Mouse (Mus musculus) forelimb bud, embryonic 11.5 days (tissue): Measurements from ENCODE around the gene Mapk8.
"Not testable (repeated sequence)": the region's sequence is repeated elsewhere in the genome, so short reads cannot be mapped to it uniquely, and the experiment has no call there.

Experiments
- DNase-seq: peaks from one replicate; pipeline ENCODE4 v3.0.0-alpha.2; 2012; ENCODE audit warnings: low read depth, low spot score

Mapk8 gene

GRCm38 (mm10) chr14:33447027-33447569 is at the start of gene Mapk8:
Gene Mapk8, minus strand, starts transcription at chr14:33447158.
- DNase-seq = peak; percentile 94

DNA sequence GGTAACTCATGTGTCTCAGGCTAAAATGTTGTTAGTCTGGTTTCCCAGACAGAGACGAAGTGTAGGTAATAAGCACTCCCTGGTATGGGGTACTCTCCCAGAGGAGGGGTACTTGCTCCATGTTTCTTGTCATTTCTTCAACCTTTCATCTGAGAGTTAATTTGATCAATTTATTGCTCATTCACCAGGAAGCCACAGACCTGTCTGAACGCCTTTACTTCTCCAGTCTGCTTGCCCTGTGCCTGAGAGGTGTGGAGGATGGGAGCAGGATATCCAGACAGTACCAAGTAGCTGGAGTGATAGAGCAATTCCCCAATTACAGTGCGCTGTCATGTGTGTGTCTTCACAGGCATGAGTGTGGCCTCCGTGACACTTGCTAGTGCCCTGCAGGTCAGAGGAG is 48.3 kb upstream of the Mapk8 start:
- no peak for DNase-seq

DNA sequence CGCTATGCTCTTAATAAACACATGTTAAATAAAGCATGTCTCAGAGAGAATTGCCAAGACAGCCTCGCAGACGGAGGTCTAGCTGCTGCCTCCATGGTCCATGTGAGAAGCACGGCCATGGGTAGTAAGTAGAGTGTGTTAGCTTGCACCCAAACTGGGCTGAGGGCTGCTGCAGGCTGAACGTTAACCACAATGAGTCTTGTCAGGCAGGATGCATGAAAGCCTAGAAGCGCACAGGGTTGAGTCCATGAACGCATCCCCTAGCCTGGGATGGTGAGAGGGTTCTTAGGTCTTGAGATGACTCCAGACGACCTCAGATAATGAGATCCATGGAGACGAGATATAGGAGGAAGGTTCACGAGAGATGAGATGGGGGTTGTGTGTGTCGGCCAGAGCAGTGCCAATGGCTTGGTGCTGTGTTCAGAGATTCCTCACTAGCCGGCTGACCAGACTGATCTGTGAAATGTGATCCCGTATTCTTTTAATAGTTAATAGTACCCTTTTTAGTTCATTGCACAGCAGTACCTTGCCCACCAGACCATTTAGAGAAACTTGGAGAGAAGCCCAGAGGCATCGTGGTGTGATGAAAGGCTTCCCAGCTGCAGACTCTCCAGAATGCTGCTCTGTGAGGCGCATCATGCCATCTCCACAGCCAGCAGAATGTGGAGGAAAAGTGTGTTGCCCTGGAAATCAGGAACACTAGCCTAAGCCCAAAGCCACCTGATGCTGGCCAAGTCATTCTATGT is 41.0 kb upstream of the Mapk8 start:
- DNase-seq = no peak

DNA sequence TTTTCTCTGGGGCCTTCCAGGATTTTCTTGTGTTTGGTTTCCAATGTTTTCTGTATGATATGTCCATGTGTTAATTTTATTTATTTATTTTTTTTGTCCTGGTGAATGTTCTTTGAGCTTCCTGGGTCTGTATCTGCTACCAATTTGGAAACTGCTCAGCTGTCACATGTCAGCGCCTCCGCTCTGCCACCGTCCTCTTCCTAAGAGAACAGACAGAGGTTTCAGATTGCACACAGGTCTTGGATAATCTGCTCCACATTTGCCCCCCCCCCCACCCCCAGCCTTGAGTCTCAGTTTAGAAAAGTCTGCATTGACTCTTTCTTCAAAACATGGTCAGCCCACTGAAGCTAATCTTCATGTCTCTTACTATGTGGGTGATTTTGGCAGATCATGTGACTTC is 35.0 kb upstream of the Mapk8 start:
- DNase-seq = no peak

DNA sequence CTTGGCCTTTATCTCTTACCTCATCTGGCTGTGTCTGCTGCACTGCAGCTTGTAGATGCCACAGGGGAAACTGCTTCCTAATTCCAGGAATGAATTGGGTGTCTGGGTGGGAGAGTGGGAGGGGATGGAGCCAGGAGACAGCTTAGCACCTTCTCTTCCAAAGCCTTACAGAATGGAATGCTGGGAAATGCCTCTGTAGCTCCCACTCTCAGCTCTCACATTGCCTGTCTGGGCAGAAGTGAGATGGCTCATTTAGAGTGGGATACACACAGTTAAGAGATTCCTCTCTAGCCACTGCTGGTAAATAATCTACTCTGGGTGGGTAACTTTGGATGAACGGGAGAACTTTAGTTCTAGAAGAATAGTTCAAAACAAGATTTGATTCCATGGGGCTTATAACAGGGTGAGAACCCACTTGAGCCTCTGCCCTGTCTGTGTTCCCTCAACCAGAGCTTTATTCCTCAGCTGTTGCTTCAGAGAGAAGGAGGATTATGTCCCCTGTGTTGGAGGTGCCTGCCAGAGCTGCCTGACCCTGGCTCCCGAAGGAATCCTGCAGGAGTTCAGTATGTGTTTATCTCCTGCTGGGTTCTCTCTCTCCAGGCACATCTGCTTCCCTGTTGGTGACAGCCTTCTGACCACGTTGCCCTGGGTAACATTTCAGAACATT is 29.3 kb upstream of the Mapk8 start:
- no peak for DNase-seq

DNA sequence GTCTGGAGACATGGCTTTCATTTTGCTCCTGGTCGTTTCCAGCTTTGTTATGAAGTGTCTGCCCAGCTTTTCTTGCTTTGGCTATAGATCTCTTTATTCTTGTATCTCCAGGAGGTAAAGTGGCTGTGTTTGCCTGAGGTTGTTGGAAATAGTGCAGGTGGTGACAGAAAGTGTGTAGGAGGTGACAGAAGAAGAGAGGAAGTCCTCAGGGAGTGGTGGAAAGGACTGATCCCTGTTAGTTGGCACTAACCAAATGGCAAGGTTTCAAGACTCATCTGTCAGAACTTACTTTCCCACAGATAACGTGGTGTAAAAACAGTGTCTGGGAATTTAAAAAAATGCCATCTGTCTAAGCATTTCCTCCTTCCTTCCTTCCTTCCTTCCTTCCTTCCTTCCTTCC is 27.5 kb upstream of the Mapk8 start:
- no peak for DNase-seq

GRCm38 (mm10) chr14:33471331-33471730 is 24.4 kb upstream of the Mapk8 start, which contains the start of gene Frmpd2:
Gene Frmpd2, plus strand, starts transcription at chr14:33471696.
- no peak for DNase-seq

GRCm38 (mm10) chr14:33467766-33468165 is 20.8 kb upstream of the Mapk8 start:
- peak; percentile 83 for DNase-seq

GRCm38 (mm10) chr14:33463658-33464057 is 16.7 kb upstream of the Mapk8 start:
- no peak for DNase-seq

DNA sequence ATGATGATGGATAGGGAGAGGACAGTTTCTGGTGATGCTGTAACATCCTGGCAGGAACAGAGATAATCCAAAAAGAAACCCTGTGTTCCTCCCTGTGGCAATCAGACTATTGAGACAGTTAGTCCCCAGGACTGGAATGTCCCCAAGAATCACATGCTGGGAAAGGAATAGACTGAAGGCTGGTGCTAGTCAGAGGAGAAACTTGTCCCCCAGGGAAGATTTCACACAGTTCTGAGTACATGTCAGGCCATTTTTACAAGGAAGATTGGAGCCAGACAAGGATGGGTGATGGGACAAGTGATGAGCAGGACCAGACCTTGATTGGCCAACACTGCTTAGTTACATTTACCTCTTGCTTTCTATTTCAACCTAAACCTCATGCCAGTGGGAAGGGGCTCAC is 3.4 kb upstream of the Mapk8 start:
- DNase-seq = no peak

DNA sequence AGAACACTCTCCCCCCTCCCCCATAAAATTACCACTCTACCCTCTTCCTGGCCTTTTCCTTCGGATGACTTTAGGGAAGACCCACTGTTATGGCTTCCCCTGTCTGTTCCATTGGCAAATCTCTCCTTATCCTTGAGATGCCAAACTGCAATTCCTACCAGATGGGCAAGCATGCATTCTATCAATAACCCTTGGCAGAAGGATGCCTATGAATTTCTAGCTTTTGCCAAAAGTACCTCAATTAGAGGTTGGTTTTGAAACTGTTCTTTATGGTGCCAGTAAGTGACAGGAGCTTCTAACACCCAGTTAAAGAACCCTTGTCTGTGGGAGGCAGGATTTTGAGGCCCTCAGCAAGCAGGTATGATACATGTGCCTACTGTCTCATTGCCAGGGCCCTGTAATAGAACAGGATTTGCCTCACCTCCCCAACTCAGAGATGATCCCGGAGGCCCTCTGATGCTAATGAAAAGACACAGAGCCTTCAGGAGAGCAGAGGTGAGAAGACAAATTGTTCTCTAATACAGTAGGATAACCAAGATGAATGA is 2.4 kb upstream of the Mapk8 start:
- no peak for DNase-seq

GRCm38 (mm10) chr14:33448276-33448675 is 1.3 kb upstream of the Mapk8 start:
- DNase-seq = no peak

DNA sequence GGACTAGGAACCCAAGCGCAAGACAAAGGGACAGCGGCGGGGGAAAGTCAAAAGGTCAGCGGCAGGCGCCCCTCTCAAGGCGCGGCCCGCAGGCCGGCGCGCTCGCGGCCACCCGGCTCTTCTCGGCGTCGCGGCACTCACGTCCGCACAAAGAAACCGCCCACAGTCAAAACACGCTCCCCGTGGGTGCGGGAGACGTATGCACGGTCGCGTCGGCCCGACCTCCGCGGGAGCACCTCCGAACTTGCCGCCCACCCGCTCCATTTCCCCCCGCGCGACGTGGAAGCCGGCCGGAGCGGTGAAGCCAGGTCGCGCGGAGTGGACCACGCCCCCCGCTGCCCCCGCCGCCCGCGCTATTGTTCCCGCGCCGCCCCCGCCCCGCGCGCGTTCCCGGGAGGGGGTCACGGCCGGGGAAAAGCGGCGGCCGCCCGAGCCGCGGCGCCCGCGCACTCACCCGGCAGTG is 366 bp downstream of the Mapk8 start:
- peak; percentile 30 for DNase-seq

DNA sequence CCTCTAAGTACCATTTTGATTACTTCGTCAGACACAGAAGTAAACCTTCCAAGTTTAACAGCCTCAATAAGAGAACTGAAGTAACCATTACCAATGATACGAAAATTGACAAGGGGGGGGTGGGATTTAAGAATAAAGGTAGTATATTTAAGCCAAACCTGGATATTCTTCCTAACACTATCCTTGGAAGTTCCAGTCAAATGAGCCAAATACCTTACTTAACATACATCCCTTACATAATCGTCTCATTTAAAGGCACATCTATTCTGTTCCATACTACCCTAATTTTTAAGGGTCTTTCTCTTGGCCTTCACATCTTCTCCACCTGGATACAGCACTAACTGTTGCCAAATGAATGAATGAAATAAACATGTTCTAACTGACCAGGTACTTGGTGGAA is 996 bp downstream of the Mapk8 start:
- DNase-seq = no peak

- no peak for DNase-seq
Measured at GRCm38 (mm10) chr14:33443780-33444179, 3.2 kb downstream of the Mapk8 start.

DNA sequence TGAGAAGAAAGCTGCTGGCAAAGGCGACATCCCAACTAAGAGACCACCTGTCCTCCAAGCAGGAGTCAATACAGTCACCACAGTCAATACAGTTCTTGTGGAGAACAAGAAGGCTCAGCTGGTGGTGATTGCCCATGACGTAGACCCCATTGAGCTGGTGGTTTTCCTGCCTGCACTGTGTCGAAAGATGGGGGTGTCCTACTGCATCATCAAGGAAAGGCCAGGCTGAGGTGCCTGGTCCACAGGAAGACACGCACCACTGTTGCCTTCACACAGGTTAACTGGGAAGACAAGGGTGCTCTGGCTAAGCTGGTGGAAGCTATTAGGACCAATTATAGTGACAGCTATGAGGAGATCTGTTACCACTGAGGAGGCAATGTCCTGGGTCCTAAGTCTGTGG is 14.5 kb downstream of the Mapk8 start:
- DNase-seq = not testable (repeated sequence)

GRCm38 (mm10) chr14:33424124-33424523 is 22.8 kb downstream of the Mapk8 start:
- no peak for DNase-seq

- DNase-seq = no peak
Measured at GRCm38 (mm10) chr14:33423003-33423402, 24.0 kb downstream of the Mapk8 start.

DNA sequence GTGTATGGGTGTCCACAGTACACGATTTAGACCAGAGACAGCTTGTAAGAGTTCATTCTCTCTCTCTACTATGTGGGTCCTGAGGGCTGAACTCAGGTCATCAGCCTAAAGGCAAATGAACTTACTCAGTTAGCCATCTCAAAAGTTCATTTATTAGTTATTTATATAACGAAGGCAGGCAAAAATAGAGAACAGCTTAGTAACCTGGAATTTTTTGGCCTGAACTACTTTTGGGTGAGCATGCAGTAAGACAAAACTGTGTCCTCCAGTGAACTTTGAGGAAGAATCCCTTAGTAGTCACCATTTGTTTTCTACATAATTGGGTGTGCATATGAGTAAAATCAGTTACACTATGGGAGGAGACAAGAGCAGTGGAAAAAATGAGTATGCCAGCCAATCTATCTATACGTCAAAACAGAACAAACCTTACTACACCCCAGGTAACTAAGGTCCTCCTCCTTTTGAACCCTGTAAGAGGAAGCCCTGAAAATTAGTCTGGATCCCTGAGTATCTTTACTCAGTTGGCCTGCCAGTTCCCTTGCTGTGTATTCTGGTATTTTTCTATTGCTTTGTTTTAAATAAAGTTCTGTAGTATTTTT is 28.5 kb downstream of the Mapk8 start:
- no peak for DNase-seq

- no peak for DNase-seq
Measured at GRCm38 (mm10) chr14:33415746-33416145, 31.2 kb downstream of the Mapk8 start.

- DNase-seq = no peak
Measured at GRCm38 (mm10) chr14:33402331-33402730, 44.6 kb downstream of the Mapk8 start.

DNA sequence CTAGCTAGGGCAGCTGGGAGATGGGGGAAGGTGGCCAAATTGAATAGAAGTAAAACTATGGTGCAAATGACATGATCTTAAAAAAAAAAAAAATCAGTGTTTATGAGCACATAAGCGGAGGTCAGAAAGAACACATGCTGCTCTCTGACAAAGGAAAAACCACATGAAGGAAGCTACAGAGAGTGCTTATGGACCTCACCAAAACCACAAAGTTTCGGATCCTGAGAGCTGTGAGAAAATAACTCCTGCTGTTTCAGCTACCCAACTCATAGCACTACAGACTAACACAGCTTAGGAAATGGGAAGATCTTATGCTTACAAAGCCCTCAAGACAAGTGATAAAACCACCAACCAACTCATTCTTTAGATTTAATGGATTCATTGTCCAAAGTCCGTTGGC is 46.9 kb downstream of the Mapk8 start:
- DNase-seq = no peak
